Mouse (Mus musculus) retina, postnatal 1 day (tissue): ENCODE results near the gene Pm20d1.

Source experiments
- DNase-seq: peaks from one replicate; pipeline ENCODE4 v3.0.0-alpha.2; 2012

The Pm20d1 gene

GRCm38 (mm10) chr1:131830561-131830960 lies 33.4 kb downstream of the Pm20d1 start:
- DNase-seq, result no peak

- no peak for DNase-seq
These were observed 33.9 kb downstream of the Pm20d1 start for GRCm38 (mm10) chr1:131830971-131831641.

- DNase-seq, result no peak
These were observed 39.9 kb downstream of the Pm20d1 start for GRCm38 (mm10) chr1:131837035-131837434.

- no peak for DNase-seq
These were observed 41.4 kb downstream of the Pm20d1 start for GRCm38 (mm10) chr1:131838542-131838941.

GRCm38 (mm10) chr1:131839279-131839678 lies 42.1 kb downstream of the Pm20d1 start:
- DNase-seq, result no peak

GRCm38 (mm10) chr1:131842221-131842620 lies 45.0 kb downstream of the Pm20d1 start:
- DNase-seq, result no peak

GRCm38 (mm10) chr1:131843758-131844157 lies 46.6 kb downstream of the Pm20d1 start:
- DNase-seq, result no peak

GRCm38 (mm10) chr1:131844883-131845282 lies 47.7 kb downstream of the Pm20d1 start:
- DNase-seq, result no peak

GRCm38 (mm10) chr1:131846255-131846654 lies 49.1 kb downstream of the Pm20d1 start:
- DNase-seq, result peak; percentile 26

- no peak for DNase-seq
These were observed 64.6 kb downstream of the Pm20d1 start for GRCm38 (mm10) chr1:131861811-131862210.

- no peak for DNase-seq
These were observed 68.4 kb downstream of the Pm20d1 start for GRCm38 (mm10) chr1:131865596-131865995.

GRCm38 (mm10) chr1:131866304-131866999 lies 69.3 kb downstream of the Pm20d1 start:
- no peak for DNase-seq

- peak; percentile 94 for DNase-seq
These were observed 70.1 kb downstream of the Pm20d1 start, which contains the start of gene Rab29 for GRCm38 (mm10) chr1:131867093-131867945. Rab29 (plus strand) TSS chr1:131867224.

GRCm38 (mm10) chr1:131867946-131868290 lies 70.7 kb downstream of the Pm20d1 start:
- DNase-seq, result no peak

- DNase-seq, result no peak
These were observed 72.4 kb downstream of the Pm20d1 start for GRCm38 (mm10) chr1:131869561-131869960.
